Mouse (Mus musculus) lung, adult 10 weeks (tissue): Measurements from ENCODE around the gene Wfdc2. TPM values are rescaled to one million over a fixed set of nuclear protein-coding genes. Genes with fewer than 3 reads are reported as not detected.

Experiments
- polyA plus RNA-seq: library from polyadenylated mRNA; stranded (reverse); fragments of 350-450 nt; fragmentation: Illumina TruSeq; extraction: RNeasy Lipid Tissue Mini Kit (QIAGEN cat#74804); gene quantifications from one replicate; pipeline ENCODE4 v1.2.3, GENCODE M21; 2014; ENCODE audit warnings: low read depth, low replicate concordance; ENCODE audit not compliant: insufficient read depth

The Wfdc2 gene
- 2,326 TPM for polyA plus RNA-seq

DNA sequence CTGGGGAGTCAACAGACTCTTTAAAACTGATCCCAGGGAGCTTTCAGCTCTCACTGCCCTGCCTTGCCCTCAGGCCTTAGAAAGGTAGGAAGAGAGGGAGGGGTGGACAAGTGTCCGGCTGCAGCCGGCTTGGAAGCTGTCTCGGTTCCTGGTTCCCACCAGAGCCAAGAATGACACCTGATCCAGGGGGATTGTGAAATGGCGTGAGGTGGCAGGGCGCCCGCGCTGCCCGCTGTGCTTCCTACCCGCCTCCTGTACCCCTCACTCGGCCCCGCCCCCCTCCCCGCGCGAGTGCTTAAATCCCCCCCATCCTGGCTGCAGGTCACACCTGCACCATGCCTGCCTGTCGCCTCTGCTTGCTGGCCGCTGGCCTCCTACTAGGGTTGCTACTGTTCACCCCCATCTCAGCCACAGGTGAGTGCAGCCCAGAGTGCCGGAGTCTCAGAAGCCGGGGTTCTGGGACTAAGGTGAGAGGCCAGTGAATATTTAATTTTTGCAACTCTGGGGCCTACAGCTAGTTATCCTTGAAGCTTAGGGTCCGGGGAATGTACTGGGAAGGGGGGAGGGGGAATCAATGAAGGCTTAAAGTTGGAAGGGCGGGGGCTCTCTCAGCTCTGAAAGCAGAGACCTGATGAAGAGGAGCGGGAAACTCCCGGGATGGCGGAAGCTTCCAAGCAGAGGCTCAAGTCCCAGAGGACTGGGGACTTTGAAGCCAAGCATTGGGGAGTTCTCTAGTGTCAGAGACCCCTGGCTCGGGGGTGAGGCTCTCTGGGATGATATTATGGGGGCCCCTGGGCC lies at the start of gene Wfdc2:
Wfdc2 (plus strand) TSS at position 23 of the 798 bp plus-strand sequence.

GRCm38 (mm10) chr2:164573359-164573758 lies 11.1 kb downstream of the Wfdc2 start, which contains the start of gene Spint3:
Gene Spint3 (minus strand): TSS chr2:164573459.

GRCm38 (mm10) chr2:164585025-164585725 lies 23.0 kb downstream of the Wfdc2 start, which contains the start of gene Wfdc6a:
Gene Wfdc6a (minus strand): TSS chr2:164585447.

DNA sequence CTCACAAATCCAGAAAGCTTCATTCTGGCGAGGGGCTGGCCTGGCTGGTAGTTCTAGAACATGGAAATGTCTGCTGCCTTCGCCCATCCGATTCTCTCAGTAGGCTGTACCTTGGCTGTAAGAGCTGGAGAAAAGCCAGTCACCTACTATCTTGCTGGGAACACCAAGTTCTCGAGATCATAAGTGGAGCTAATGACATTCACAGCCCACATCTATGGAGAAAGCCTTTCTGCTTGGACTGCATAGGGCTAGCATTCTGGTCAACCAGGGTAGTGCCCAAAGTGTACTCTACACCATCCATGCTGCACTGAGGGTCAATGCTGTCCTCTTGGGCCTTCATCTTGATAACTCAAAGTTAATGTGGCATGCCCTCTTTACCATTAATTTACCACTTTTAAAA lies 31.3 kb downstream of the Wfdc2 start, which contains the start of gene Eppin:
Eppin (minus strand) TSS at position 101 of the 400 bp plus-strand sequence.

GRCm38 (mm10) chr2:164613471-164613870 lies 51.3 kb downstream of the Wfdc2 start, which contains the start of the genes Wfdc6b and Wfdc8:
Gene Wfdc6b (plus strand): TSS chr2:164613522.
Gene Wfdc8 (minus strand): TSS chr2:164613626.

Other genes starting within 250 kb of the Wfdc2 start
- gene Svs6, start 245.7 kb upstream of the Wfdc2 start, polyA plus RNA-seq, result not detected
- not detected for gene Svs5, start 229.7 kb upstream of the Wfdc2 start, polyA plus RNA-seq
- 98.1 TPM for gene Slpi, start 173.3 kb upstream of the Wfdc2 start, polyA plus RNA-seq
- gene Rbpjl, start 159.3 kb upstream of the Wfdc2 start, polyA plus RNA-seq, result 10.2 TPM
- gene Matn4, start 157.3 kb upstream of the Wfdc2 start, polyA plus RNA-seq, result 22.9 TPM
- gene Sdc4, start 118.5 kb upstream of the Wfdc2 start, polyA plus RNA-seq, result 109 TPM
- gene Sys1, start 105.4 kb upstream of the Wfdc2 start, polyA plus RNA-seq, result 37.0 TPM
- not detected for gene Gm20458, start 101.4 kb upstream of the Wfdc2 start, polyA plus RNA-seq
- gene Trp53tg5, start 88.7 kb upstream of the Wfdc2 start, polyA plus RNA-seq, result not detected
- gene Dbndd2, start 76.3 kb upstream of the Wfdc2 start, polyA plus RNA-seq, result 69.5 TPM
- gene Pigt, start 64.9 kb upstream of the Wfdc2 start, polyA plus RNA-seq, result 34.2 TPM
- not detected for gene Spint3, start 11.0 kb downstream of the Wfdc2 start, polyA plus RNA-seq
- 4.4 TPM for gene Wfdc6a, start 23.0 kb downstream of the Wfdc2 start, polyA plus RNA-seq
- gene Eppin, start 31.2 kb downstream of the Wfdc2 start, polyA plus RNA-seq, result not detected
- 3.0 TPM for gene Wfdc6b, start 51.1 kb downstream of the Wfdc2 start, polyA plus RNA-seq
- 1.2 TPM for gene Wfdc8, start 51.2 kb downstream of the Wfdc2 start, polyA plus RNA-seq
- gene Wfdc16, start 76.4 kb downstream of the Wfdc2 start, polyA plus RNA-seq, result 0.95 TPM
- 3.9 TPM for gene Wfdc10, start 93.6 kb downstream of the Wfdc2 start, polyA plus RNA-seq
- not detected for gene Wfdc9, start 94.2 kb downstream of the Wfdc2 start, polyA plus RNA-seq
- not detected for gene Wfdc11, start 111.7 kb downstream of the Wfdc2 start, polyA plus RNA-seq
- 1.2 TPM for gene Wfdc13, start 122.7 kb downstream of the Wfdc2 start, polyA plus RNA-seq
- not detected for gene Spint4, start 136.1 kb downstream of the Wfdc2 start, polyA plus RNA-seq
- gene Spint5, start 152.9 kb downstream of the Wfdc2 start, polyA plus RNA-seq, result not detected
- 4.4 TPM for gene Wfdc3, start 183.5 kb downstream of the Wfdc2 start, polyA plus RNA-seq
- 19.0 TPM for gene Dnttip1, start 183.6 kb downstream of the Wfdc2 start, polyA plus RNA-seq
- gene Ube2c, start 207.5 kb downstream of the Wfdc2 start, polyA plus RNA-seq, result 3.6 TPM
- gene Tnnc2, start 217.6 kb downstream of the Wfdc2 start, polyA plus RNA-seq, result not detected
- gene Snx21, start 223.4 kb downstream of the Wfdc2 start, polyA plus RNA-seq, result 23.7 TPM
- 15.4 TPM for gene Acot8, start 242.5 kb downstream of the Wfdc2 start, polyA plus RNA-seq
- 2.5 TPM for gene Zswim3, start 242.7 kb downstream of the Wfdc2 start, polyA plus RNA-seq